Mouse (Mus musculus) lung, postnatal 0 days (tissue): Measurements from ENCODE around the gene Hoxc6. TPM values are rescaled to one million over a fixed set of nuclear protein-coding genes. Genes with fewer than 3 reads are reported as not detected.

ENCODE experiments used
- ATAC-seq: fragments of 200-750 bp; cut with Nextera tagmentation; 2 replicates; pipeline ENCODE4 v1.8.0; 2017; ENCODE audit warnings: moderate library complexity
- DNase-seq: peaks from one replicate; pipeline ENCODE4 v3.0.0-alpha.2; 2016; ENCODE audit warnings: low spot score
- H3K27ac ChIP-seq: fragments of 300-500 bp; sonication (generic); 2 replicates; pipeline ENCODE4 v1.5.1; 2014; ENCODE audit warnings: antibody characterized with exemption, mild to moderate bottlenecking, low read length, mixed read lengths
- H3K27me3 ChIP-seq: fragments of 300-500 bp; sonication (generic); replicated peaks from 2 replicates; pipeline ENCODE4 v1.6.1; 2014; ENCODE audit warnings: low read length, mixed read lengths; ENCODE audit not compliant: insufficient read depth
- H3K36me3 ChIP-seq: fragments of 300-500 bp; sonication (generic); 2 replicates; pipeline ENCODE4 v1.6.1; 2014; ENCODE audit warnings: low read length, mixed read lengths; ENCODE audit not compliant: insufficient read depth
- H3K4me1 ChIP-seq: fragments of 300-500 bp; sonication (generic); 2 replicates; pipeline ENCODE4 v1.6.1; 2014; ENCODE audit warnings: antibody characterized with exemption, low read depth, low read length, mixed read lengths; ENCODE audit not compliant: insufficient read depth
- H3K4me2 ChIP-seq: fragments of 300-500 bp; sonication (generic); replicated peaks from 2 replicates; pipeline ENCODE4 v1.6.1; 2014; ENCODE audit warnings: low read depth, mild to moderate bottlenecking, low read length, moderate library complexity, mixed read lengths
- H3K4me3 ChIP-seq: fragments of 300-500 bp; sonication (generic); 2 replicates; pipeline ENCODE4 v1.5.1; 2014; ENCODE audit warnings: low read depth, low read length
- H3K9ac ChIP-seq: fragments of 300-500 bp; sonication (generic); replicated peaks from 2 replicates; pipeline ENCODE4 v1.6.1; 2014; ENCODE audit warnings: low read depth, mild to moderate bottlenecking
- H3K9me3 ChIP-seq: fragments of 300-500 bp; sonication (generic); 2 replicates; pipeline ENCODE4 v1.6.1; 2016; ENCODE audit warnings: low read length, mixed read lengths
- CTCF ChIP-seq: IDR thresholded peaks from 2 replicates; pipeline ENCODE4 v1.5.1; 2016; ENCODE audit warnings: antibody characterized with exemption, mild to moderate bottlenecking
- EP300 ChIP-seq: IDR thresholded peaks from 2 replicates; pipeline ENCODE4 v1.6.1; 2016; ENCODE audit warnings: antibody characterized with exemption, mild to moderate bottlenecking, control low read depth
- WGBS: fragments of 180-500 bp; shearing (Covaris S2); extraction: QIAGEN DNeasy Blood & Tissue Kit; methylation state at CpG from one replicate; pipeline ENCODE4 v1.1.7; 2014; 5-methylcytosine and 5-hydroxymethylcytosine counted together
- polyA plus RNA-seq: library from polyadenylated mRNA; unstranded; fragments of >200 nt; fragmentation: Nextera tagmentation; extraction: Ambion mirVana; gene quantifications from 2 replicates; pipeline ENCODE4 v1.2.1, GENCODE M21; 2015

Hoxc6 gene
- polyA plus RNA-seq: not detected in 2 replicates

GRCm38 (mm10) chr15:102997939-102998355, at the start of gene Hoxc6:
Hoxc6 (plus strand) TSS chr15:102998257.
- DNase-seq: no peak
- Histone ChIP-seq H3K4me3 (peak within 1 kb of the TSS; percentile 31; the same call in 1 of the 2 replicates), H3K4me2 (peak within 1 kb of the TSS; percentile 68), H3K9ac (no peak within 1 kb of the TSS), H3K27ac (no peak within 1 kb of the TSS), H3K4me1 (no peaks in the 10 kb centered on the region), H3K27me3 (peaks cover 93% of the 10 kb centered on the region), H3K36me3 (no peaks in the 10 kb centered on the region), H3K9me3 (no peaks in the 10 kb centered on the region)
- ATAC-seq: no peak
- TF ChIP-seq EP300 (no peak), CTCF (no peak)
- 3% methylated on average over 19 of the region's 19 CpGs for WGBS

GRCm38 (mm10) chr15:102948842-102949241, 49.2 kb upstream of the Hoxc6 start:
- no peak overlapping the region for H3K4me3 ChIP-seq
- no peak overlapping the region for H3K9ac ChIP-seq
- H3K27me3 ChIP-seq: peaks cover 90% of the 10 kb centered on the region
- no peaks in the 10 kb centered on the region for H3K36me3 ChIP-seq
- H3K4me1 ChIP-seq: no peaks in the 10 kb centered on the region
- no peaks in the 10 kb centered on the region for H3K9me3 ChIP-seq
- no peak for ATAC-seq
- TF ChIP-seq CTCF (no peak), EP300 (no peak)
- DNase-seq: no peak
- no peak overlapping the region for H3K27ac ChIP-seq
- 15% methylated on average over 2 of the region's 2 CpGs for WGBS
- H3K4me2 ChIP-seq: no peak overlapping the region

- ATAC-seq (no peak), DNase-seq (no peak)
- Histone ChIP-seq H3K27me3 (peaks cover 91% of the 10 kb centered on the region), H3K9ac (no peak overlapping the region), H3K36me3 (no peaks in the 10 kb centered on the region), H3K4me1 (no peaks in the 10 kb centered on the region), H3K4me2 (no peak overlapping the region), H3K9me3 (no peaks in the 10 kb centered on the region), H3K4me3 (no peak overlapping the region), H3K27ac (no peak overlapping the region)
- 2% methylated on average over 20 of the region's 20 CpGs for WGBS
- TF ChIP-seq EP300 (no peak), CTCF (no peak)
Observed at GRCm38 (mm10) chr15:102949696-102950095, 48.4 kb upstream of the Hoxc6 start.

DNA sequence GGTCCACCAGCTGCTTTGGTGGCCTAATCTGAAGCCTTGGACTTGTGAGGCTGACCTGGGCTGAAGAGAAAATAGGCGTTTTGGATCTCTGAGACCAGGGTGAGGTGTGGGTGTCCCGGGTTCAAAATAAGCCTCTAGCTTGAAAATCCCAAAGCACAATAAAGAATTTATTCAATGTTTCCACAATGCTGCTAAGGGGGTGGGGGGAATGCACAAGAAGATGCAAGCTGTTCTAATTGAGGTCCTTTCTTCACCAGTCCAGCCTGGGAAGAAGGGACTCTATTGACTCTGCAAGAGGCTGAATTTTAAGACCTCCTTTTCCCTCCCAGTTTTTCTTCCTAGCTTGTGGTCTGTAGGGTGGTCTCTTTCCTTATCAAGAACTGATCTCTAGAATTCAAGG, 47.2 kb upstream of the Hoxc6 start:
- H3K4me2 ChIP-seq: no peak overlapping the region
- TF ChIP-seq CTCF (no peak), EP300 (no peak)
- 13% methylated on average over 2 of the region's 2 CpGs for WGBS

DNA sequence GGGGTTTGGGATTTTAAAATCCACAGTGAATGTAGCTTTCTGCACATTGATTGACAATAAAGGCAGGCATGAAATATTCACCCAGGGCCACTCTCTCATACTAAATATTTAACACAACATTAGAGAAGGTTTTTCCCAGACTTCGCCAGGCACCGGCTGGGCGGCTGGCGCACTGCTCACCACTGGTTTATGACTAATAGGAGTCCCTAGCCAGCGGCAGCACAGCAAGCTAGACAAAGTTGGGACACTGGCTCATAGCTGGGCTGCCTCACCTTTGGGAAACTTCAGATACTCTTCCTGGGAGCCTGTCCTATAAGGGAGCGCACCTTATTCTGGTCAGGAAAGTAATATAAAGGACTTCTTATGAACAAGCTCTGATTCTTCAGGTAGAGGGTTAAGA, 44.5 kb upstream of the Hoxc6 start:
- H3K4me3 ChIP-seq: no peak overlapping the region
- no peak overlapping the region for H3K4me2 ChIP-seq
- TF ChIP-seq EP300 (no peak), CTCF (no peak)
- H3K27ac ChIP-seq: no peak overlapping the region
- no peaks in the 10 kb centered on the region for H3K36me3 ChIP-seq
- H3K27me3 ChIP-seq: peaks cover 92% of the 10 kb centered on the region
- no peaks in the 10 kb centered on the region for H3K4me1 ChIP-seq
- WGBS: 6% methylated on average over 6 of the region's 6 CpGs
- no peak overlapping the region for H3K9ac ChIP-seq
- ATAC-seq (no peak), DNase-seq (no peak)
- H3K9me3 ChIP-seq: no peaks in the 10 kb centered on the region

More for the DNA sequence above, 47.2 kb upstream of the Hoxc6 start:
- H3K36me3 ChIP-seq: no peaks in the 10 kb centered on the region
- ATAC-seq (no peak), DNase-seq (no peak)
- H3K27me3 ChIP-seq: peaks cover 91% of the 10 kb centered on the region
- no peaks in the 10 kb centered on the region for H3K9me3 ChIP-seq
- H3K27ac ChIP-seq: no peak overlapping the region
- H3K4me1 ChIP-seq: no peaks in the 10 kb centered on the region
- no peak overlapping the region for H3K4me3 ChIP-seq
- no peak overlapping the region for H3K9ac ChIP-seq

DNA sequence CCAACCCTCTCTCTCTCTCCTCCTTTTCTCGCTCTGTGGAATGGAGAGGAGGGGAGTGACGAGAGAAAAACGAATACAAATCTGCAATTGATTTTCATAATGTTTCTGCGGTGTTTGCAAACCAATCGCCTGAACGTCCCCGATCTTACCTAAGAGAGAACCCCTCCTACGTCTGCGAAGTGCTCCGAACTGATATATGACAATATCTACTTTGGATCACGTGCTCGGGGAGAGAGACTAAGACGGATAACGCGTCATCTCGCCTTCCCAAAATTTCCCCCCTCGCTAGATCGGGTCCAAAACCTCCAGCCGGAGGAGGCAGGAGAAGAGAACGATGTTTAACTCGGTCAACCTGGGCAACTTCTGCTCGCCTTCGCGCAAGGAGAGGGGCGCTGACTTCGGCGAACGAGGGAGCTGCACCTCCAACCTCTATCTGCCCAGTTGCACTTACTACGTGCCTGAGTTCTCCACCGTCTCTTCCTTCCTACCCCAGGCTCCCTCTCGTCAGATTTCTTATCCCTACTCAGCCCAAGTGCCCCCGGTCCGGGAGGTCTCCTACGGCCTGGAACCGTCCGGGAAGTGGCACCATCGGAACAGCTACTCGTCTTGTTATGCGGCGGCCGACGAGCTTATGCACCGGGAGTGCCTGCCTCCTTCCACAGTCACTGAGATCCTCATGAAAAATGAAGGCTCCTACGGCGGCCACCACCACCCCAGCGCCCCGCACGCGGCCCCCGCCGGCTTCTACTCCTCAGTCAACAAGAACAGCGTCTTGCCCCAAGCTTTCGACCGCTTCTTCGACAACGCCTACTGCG, 43.7 kb upstream of the Hoxc6 start, which contains the start of gene Hoxc11:
Gene Hoxc11 (plus strand): TSS at position 236 of the 815 bp plus-strand sequence.
- Histone ChIP-seq H3K27ac (no peak within 1 kb of the TSS), H3K4me3 (0 out of 2 replicates have a peak within 1 kb of the TSS, but pooled peaks have one; percentile 2), H3K4me2 (no peak within 1 kb of the TSS), H3K4me1 (no peaks in the 10 kb centered on the region), H3K27me3 (peaks cover 89% of the 10 kb centered on the region), H3K9me3 (no peaks in the 10 kb centered on the region), H3K9ac (no peak within 1 kb of the TSS), H3K36me3 (no peaks in the 10 kb centered on the region)
- DNase-seq (no peak), ATAC-seq (no peak)
- WGBS: 2% methylated on average over 55 of the region's 57 CpGs
- TF ChIP-seq CTCF (no peak), EP300 (no peak)
